Mouse (Mus musculus) lung, embryonic 16.5 days (tissue): ENCODE measurements around the gene Tgm2. TPM values are rescaled to one million over a fixed set of nuclear protein-coding genes. Genes with fewer than 3 reads are reported as not detected.

Source experiments
- ATAC-seq: fragments of 200-750 bp; cut with Nextera tagmentation; 2 replicates; pipeline ENCODE4 v1.8.0; 2017; ENCODE audit warnings: low read depth, mild to moderate bottlenecking, moderate library complexity
- H3K27ac ChIP-seq: fragments of 300-500 bp; sonication (generic); 2 replicates; pipeline ENCODE4 v1.5.1; 2014; ENCODE audit warnings: mild to moderate bottlenecking, control low read depth, low read length
- H3K27me3 ChIP-seq: fragments of 300-500 bp; sonication (generic); 2 replicates; pipeline ENCODE4 v1.6.1; 2014; ENCODE audit warnings: low read depth, low read length, mixed read lengths; ENCODE audit not compliant: control insufficient read depth, insufficient read depth
- H3K36me3 ChIP-seq: fragments of 300-500 bp; sonication (generic); 2 replicates; pipeline ENCODE4 v1.6.1; 2014; ENCODE audit warnings: low read length; ENCODE audit not compliant: control insufficient read depth, insufficient read depth
- H3K4me1 ChIP-seq: fragments of 300-500 bp; sonication (generic); replicated peaks from 2 replicates; pipeline ENCODE4 v1.6.1; 2014; ENCODE audit warnings: low read length, mixed read lengths; ENCODE audit not compliant: control insufficient read depth, insufficient read depth
- H3K4me2 ChIP-seq: fragments of 300-500 bp; sonication (generic); 2 replicates; pipeline ENCODE4 v1.6.1; 2014; ENCODE audit warnings: low read depth, low read length, control low read depth
- H3K4me3 ChIP-seq: fragments of 300-500 bp; sonication (generic); 2 replicates; pipeline ENCODE4 v1.5.1; 2014; ENCODE audit warnings: mild to moderate bottlenecking, low read length, control low read depth
- H3K9ac ChIP-seq: fragments of 300-500 bp; sonication (generic); 2 replicates; pipeline ENCODE4 v1.6.1; 2014; ENCODE audit warnings: low read length, control low read depth
- H3K9me3 ChIP-seq: fragments of 300-500 bp; sonication (generic); 2 replicates; pipeline ENCODE4 v1.6.1; 2016; ENCODE audit warnings: low read length; ENCODE audit not compliant: control insufficient read depth
- WGBS: fragments of 180-500 bp; shearing (Covaris S2); extraction: QIAGEN DNeasy Blood & Tissue Kit; methylation state at CpG from one replicate; pipeline ENCODE4 v1.1.7; 2014; 5-methylcytosine and 5-hydroxymethylcytosine counted together
- polyA plus RNA-seq: library from polyadenylated mRNA; unstranded; fragments of >200 nt; fragmentation: Nextera tagmentation; extraction: Ambion mirVana; gene quantifications from 2 replicates; pipeline ENCODE4 v1.2.1, GENCODE M21; 2015

Gene Tgm2
- polyA plus RNA-seq, 1 experiment from 2014 or later, result 75.8 TPM

DNA sequence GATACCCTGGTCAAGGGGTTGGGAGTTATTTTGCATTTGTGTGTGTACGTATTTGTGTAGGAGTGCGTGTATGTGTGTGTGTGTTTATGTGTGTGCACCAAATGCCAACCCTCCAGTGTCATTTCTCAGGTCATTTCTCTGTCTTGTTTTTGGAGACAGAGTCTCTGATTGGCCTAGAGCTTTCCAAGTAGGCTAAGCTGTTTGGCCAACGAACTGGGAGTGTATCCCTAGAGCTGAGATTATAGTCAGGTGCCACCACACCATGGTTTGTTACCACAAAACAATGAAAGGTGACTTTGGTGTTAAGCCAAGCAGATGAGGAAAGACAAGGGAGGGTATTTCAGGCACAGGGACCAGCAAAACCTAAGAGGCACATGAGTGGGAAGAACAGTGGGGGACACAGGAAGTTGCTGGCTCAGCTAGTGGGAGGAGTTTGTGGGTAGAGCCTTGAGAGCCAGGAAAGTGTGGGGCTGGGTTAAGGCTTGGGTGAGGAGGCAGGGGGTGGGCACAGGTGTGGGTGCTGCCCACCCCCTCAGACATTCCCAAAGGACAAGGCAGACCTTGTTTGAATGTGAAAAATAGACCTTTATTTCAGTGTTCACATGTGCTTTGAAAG lies 30.3 kb downstream of the Tgm2 start:
- Histone ChIP-seq H3K27me3 (no peaks in the 10 kb centered on the region), H3K9ac (no peak overlapping the region), H3K4me1 (peaks cover 27% of the 10 kb centered on the region), H3K4me3 (no peak overlapping the region), H3K27ac (peak overlapping the region; percentile 55), H3K36me3 (peaks cover 15% of the 10 kb centered on the region), H3K4me2 (no peak overlapping the region), H3K9me3 (no peaks in the 10 kb centered on the region)
- 80% methylated on average over 3 of the region's 3 CpGs for WGBS
- no peak for ATAC-seq

DNA sequence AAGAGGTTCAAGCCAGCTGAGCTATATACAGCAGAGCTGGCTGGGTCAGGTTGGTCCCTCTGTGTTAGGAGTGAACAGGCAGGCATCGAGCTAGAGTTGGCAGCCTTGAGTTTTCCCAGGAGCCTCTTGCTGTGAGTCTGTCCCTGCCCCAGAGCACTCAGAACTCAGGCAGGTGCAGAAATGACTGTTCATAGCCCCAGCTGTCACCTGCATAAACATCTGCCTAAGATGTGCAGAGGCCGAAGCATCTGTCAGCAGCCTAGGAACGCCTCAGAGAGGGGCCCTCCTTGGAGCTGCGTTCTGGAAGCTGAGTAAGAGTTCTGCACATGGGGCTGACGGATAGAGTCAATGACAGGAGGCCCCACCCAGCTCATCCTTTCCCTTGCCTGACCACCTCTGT lies 31.3 kb downstream of the Tgm2 start:
- 36% methylated on average over 5 of the region's 5 CpGs for WGBS
- peaks cover 28% of the 10 kb centered on the region for H3K4me1 ChIP-seq
- no peak for ATAC-seq

DNA sequence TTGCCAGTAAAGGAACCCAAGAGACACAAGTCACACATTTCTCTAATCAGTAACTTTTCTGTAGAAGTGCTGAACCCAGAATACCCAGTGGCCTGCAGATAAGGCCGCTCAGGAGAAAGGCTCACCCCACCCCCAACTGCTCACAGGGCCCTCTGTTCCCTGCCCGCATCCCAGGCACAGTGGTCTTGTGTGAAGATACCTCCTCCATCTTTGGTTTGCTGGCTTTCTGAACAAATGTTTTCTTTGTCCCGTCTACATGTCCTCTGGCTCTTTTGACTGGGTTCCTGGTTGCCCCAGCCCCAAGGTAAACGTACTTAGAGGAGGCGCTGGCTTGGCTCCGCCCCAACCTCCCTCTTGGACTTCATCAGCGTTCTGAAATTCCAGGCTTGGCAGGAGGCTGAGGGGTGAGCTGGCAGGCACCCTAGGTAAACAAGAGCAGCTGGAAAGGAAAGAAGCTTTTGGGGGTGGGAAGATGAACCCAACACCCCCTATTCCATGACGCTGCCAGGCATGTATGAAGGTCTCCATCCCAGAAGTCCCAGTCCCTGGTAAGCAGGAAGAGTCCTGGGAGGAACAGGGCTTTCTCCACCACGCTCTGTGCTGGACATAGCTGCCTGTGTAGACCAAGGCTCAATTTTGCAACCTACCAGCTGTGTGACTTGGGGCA lies 32.5 kb downstream of the Tgm2 start:
- peak overlapping the region; percentile 88 for H3K27ac ChIP-seq
- peak overlapping the region; percentile 38 for H3K9ac ChIP-seq
- H3K4me1 ChIP-seq, result peaks cover 37% of the 10 kb centered on the region
- no peaks in the 10 kb centered on the region for H3K27me3 ChIP-seq
- H3K4me3 ChIP-seq, result no peak overlapping the region; the same call in 1 of the 2 replicates
- WGBS, result 17% methylated on average over 9 of the region's 9 CpGs
- H3K4me2 ChIP-seq, result peak overlapping the region; percentile 16
- no peaks in the 10 kb centered on the region for H3K9me3 ChIP-seq
- ATAC-seq, result peak; percentile 80
- H3K36me3 ChIP-seq, result peaks cover 7% of the 10 kb centered on the region

More for the DNA sequence above, 31.3 kb downstream of the Tgm2 start:
- Histone ChIP-seq H3K27ac (peak overlapping the region; percentile 44), H3K4me2 (no peak overlapping the region), H3K9ac (no peak overlapping the region), H3K36me3 (peaks cover 14% of the 10 kb centered on the region), H3K4me3 (no peak overlapping the region), H3K9me3 (no peaks in the 10 kb centered on the region), H3K27me3 (no peaks in the 10 kb centered on the region)

DNA sequence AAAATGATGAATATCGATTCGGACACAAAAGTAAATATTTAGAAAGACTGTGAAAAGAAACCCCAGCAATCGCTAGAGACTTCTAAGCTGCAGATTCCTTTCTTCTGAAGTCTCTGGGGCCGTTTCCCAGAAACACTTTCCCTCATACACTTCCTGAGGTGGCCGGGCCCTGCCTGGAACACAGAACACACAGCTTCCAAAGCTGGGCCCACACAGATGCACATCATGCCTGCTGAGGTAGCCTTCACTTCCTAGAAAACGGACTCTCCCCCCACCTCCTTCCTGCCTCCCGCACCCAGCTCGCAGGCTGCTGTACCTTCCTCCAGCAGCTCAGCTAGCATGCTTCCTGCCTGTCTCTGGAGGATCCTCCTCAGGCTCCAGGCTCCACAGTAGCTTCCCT lies 36.7 kb downstream of the Tgm2 start:
- WGBS, result 3% methylated on average over 8 of the region's 8 CpGs
- peak overlapping the region; percentile 87 for H3K27ac ChIP-seq
- H3K27me3 ChIP-seq, result no peaks in the 10 kb centered on the region
- peak overlapping the region; percentile 39 for H3K9ac ChIP-seq
- ATAC-seq, result peak; percentile 10; the same call in 1 of the 2 replicates
- no peaks in the 10 kb centered on the region for H3K9me3 ChIP-seq
- H3K4me2 ChIP-seq, result no peak overlapping the region
- peaks cover 32% of the 10 kb centered on the region for H3K4me1 ChIP-seq
- H3K4me3 ChIP-seq, result no peak overlapping the region
- no peaks in the 10 kb centered on the region for H3K36me3 ChIP-seq

DNA sequence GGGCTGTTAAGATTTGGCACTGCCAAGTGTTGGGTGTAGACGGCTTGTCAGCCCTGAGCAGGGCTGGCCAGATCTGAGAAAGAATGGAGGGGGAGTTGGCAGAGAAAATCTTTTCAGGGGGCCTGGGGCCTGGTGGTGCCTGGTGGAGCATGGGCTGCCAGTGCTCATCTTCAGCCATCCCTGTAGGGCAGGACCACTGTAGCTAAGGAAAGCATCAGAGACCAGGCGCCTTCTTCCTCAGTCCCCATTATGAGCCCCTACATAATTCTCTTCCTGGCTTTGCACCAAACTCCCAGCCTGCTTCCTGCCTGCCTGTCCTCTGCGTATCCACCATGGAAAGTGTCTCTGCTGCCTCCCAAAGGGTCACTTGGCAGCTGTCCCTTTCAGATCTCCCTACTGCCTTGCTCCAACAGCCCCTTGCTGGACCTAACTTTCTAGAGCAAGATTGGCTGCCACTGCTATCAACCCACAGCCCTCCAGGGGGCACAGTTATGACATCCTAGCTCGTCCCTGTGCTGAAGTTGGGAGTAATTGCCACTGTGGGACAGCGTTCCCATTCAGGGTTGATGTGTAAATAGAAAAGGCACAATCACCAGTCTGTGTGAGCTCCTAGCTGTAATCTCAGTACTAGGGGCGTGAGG lies 39.2 kb downstream of the Tgm2 start:
- WGBS, result 26% methylated on average over 6 of the region's 6 CpGs
- Histone ChIP-seq H3K4me1 (peaks cover 18% of the 10 kb centered on the region), H3K27ac (peak overlapping the region; percentile 76), H3K9ac (no peak overlapping the region), H3K9me3 (no peaks in the 10 kb centered on the region), H3K27me3 (no peaks in the 10 kb centered on the region), H3K36me3 (no peaks in the 10 kb centered on the region), H3K4me3 (no peak overlapping the region), H3K4me2 (no peak overlapping the region)
- peak; percentile 86 for ATAC-seq

DNA sequence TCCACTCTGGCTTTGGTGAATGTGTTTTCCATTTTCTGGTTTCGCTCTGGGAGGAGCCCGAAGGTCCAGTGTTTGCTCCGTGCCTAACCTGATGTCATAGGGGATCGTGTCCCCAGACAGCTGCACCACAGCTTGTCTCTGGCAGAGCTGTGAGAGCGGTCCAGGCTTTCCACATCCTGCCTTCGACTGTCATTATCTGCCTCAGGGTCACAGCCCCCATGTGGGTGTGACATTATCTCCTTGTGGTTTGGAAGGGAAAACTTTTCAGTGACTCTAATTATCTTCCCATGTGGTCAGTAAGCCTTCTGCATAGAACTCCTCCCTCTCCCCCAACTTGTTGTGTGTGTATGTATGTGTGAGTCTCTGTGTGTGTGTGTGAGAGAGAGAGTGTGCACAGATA lies 40.6 kb downstream of the Tgm2 start:
- Histone ChIP-seq H3K9ac (no peak overlapping the region), H3K36me3 (no peaks in the 10 kb centered on the region), H3K27me3 (no peaks in the 10 kb centered on the region), H3K9me3 (no peaks in the 10 kb centered on the region), H3K27ac (no peak overlapping the region), H3K4me3 (no peak overlapping the region), H3K4me2 (no peak overlapping the region), H3K4me1 (peaks cover 18% of the 10 kb centered on the region)
- WGBS, result 77% methylated on average over 6 of the region's 6 CpGs
- no peak for ATAC-seq

DNA sequence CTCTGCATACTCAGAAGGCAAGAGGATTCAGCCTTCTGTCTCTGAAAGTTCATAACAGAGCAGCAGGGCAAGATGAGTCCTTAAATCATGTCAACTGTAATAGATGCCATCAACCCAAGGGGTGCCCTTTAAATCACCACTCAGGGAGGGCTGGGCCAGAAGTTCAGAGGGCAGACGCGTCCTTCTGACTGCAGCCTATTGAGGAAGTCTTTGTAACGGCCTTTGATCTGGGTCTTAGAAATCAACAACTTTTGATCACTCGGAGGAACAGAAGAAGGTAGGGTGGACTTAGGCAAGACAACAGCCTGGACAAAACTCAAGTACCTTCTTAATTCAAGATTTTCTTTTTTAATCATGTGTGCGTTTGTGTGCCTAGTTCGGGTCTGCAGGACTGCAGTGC lies 41.3 kb downstream of the Tgm2 start:
- WGBS, result 82% methylated on average over 6 of the region's 6 CpGs
- no peak overlapping the region for H3K27ac ChIP-seq
- H3K36me3 ChIP-seq, result no peaks in the 10 kb centered on the region
- H3K4me2 ChIP-seq, result no peak overlapping the region
- no peaks in the 10 kb centered on the region for H3K27me3 ChIP-seq
- no peak overlapping the region for H3K4me3 ChIP-seq
- peaks cover 18% of the 10 kb centered on the region for H3K4me1 ChIP-seq
- no peaks in the 10 kb centered on the region for H3K9me3 ChIP-seq
- H3K9ac ChIP-seq, result no peak overlapping the region
- ATAC-seq, result no peak

DNA sequence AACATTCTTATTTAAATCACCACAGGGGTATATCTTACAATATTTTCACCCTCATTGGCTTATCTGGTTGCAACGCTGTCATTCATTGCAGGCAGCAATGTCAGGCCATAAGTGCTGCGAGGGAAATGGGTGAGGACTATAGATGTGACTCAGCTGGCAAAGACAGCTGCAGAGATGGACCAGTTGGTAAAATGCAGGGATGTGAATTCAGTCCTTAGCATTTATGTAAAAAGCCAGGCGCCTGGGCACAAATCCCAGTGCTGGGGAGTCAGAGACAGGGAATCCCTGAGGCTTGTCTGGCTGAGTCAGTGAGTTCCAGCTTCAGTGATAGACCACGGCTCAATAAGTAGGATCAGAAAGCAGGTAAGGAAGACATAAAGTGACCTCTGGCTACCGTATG lies 44.5 kb downstream of the Tgm2 start:
- Histone ChIP-seq H3K4me3 (no peak overlapping the region), H3K27ac (no peak overlapping the region), H3K36me3 (no peaks in the 10 kb centered on the region), H3K9me3 (no peaks in the 10 kb centered on the region), H3K4me2 (no peak overlapping the region), H3K27me3 (no peaks in the 10 kb centered on the region), H3K9ac (no peak overlapping the region), H3K4me1 (peaks cover 2% of the 10 kb centered on the region; the same call in 1 of the 2 replicates)
- 66% methylated on average over 5 of the region's 5 CpGs for WGBS
- ATAC-seq, result no peak

DNA sequence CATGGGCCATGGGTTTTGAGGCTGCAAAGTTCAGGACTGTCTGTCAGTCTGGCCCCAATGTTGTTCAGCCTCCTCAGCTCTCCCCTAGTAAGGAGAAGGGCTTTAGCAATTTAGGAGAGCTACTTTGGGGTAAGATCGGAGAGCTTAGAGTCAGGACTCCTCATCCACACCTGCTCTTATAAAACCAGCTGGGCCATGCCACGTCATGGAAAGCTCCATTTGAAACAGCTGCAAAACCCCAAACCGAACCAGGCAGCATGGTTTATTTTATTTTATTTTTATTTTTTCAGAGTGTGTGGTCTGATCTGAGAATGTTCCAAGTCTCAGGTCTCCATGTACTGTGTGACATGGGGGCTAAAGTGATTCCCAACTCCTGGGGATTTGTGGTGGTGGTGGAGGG lies 46.7 kb downstream of the Tgm2 start:
- H3K4me3 ChIP-seq, result no peak overlapping the region
- H3K4me2 ChIP-seq, result no peak overlapping the region
- no peak overlapping the region for H3K9ac ChIP-seq
- H3K4me1 ChIP-seq, result peaks cover 17% of the 10 kb centered on the region
- WGBS, result 52% methylated on average over 3 of the region's 3 CpGs
- H3K9me3 ChIP-seq, result no peaks in the 10 kb centered on the region
- no peak for ATAC-seq
- H3K27me3 ChIP-seq, result no peaks in the 10 kb centered on the region
- H3K36me3 ChIP-seq, result no peaks in the 10 kb centered on the region
- no peak overlapping the region for H3K27ac ChIP-seq
